ENCODE assay signal across 8 mouse cellular contexts in genomic region chr5:45669598-45670279, GRCm38 (mm10). TPM values are rescaled to one million over a fixed set of nuclear protein-coding genes. Genes with fewer than 3 reads are reported as not detected.
DNase-seq lines count a peak whose midpoint lies in the region; ATAC-seq and TF ChIP-seq lines count a peak whose summit lies in the region.

Gene Ncapg (plus strand): TSS chr5:45669919.

- H3K9ac ChIP-seq in hindbrain, postnatal 0 days (replicated peaks; ENCODE audit: low read length), result peak within 1 kb of the TSS; percentile 64

- H3K4me1 ChIP-seq in hindbrain, postnatal 0 days (ENCODE audit: insufficient read depth, low read length), result peaks cover 4% of the 10 kb centered on the region; the same call in 1 of the 2 replicates

- peak within 1 kb of the TSS; percentile 98 for H3K4me2 ChIP-seq in hindbrain, postnatal 0 days (ENCODE audit: low read depth, low read length)

- TF ChIP-seq CTCF in gastrocnemius, adult 2 months (IDR thresholded peaks at IDR 0.05), result no peak
- TF ChIP-seq CTCF in hindbrain, postnatal 0 days (IDR thresholded peaks at IDR 0.05; ENCODE audit: low read depth), result no peak; the same call in 1 of the 2 replicates
- TF ChIP-seq CTCF in left cerebral cortex, adult 2 months (IDR thresholded peaks at IDR 0.05), result no peak

- H3K36me3 ChIP-seq in hindbrain, postnatal 0 days (ENCODE audit: insufficient read depth, low read length), result no peaks in the 10 kb centered on the region

- peak within 1 kb of the TSS; percentile 84 for H3K27ac ChIP-seq in gastrocnemius, adult 2 months
- H3K27ac ChIP-seq in hindbrain, postnatal 0 days, result peak within 1 kb of the TSS; percentile 71; the same call in 1 of the 2 replicates
- peak within 1 kb of the TSS; percentile 66 for H3K27ac ChIP-seq in left cerebral cortex, adult 2 months

- ATAC-seq in common myeloid progenitor, adult 5-6 weeks (replicated peaks; ENCODE audit: low read depth, poor library complexity, severe bottlenecking), result peak; percentile 96
- ATAC-seq in hindbrain, postnatal 0 days, result peak; percentile 100
- ATAC-seq in megakaryocyte, adult 5-6 weeks (ENCODE audit: poor library complexity, severe bottlenecking), result peak; percentile 96

- no peaks in the 10 kb centered on the region for H3K9me3 ChIP-seq in hindbrain, postnatal 0 days (ENCODE audit: low read length)

- intact Hi-C loops in gastrocnemius, adult 2 months (cut with DNase I), result loop anchor here (2.0 to 10.0 kb wide), 4 partner anchors 135 to 195 kb away; partner anchors contain the start of genes Lcorl and Med28
- intact Hi-C loops in left cerebral cortex, adult 2 months (cut with DNase I), result loop anchor here (1.0 to 2.0 kb wide), 4 partner anchors 31 to 677 kb away; partner anchors contain the start of gene Fam184b

- under 1% methylated on average over 66 of the region's 66 CpGs for whole genome bisulfite sequencing in hindbrain, postnatal 0 days

- H3K4me3 ChIP-seq in gastrocnemius, adult 2 months, result peak within 1 kb of the TSS; percentile 78
- peak within 1 kb of the TSS; percentile 69 for H3K4me3 ChIP-seq in hindbrain, postnatal 0 days (ENCODE audit: low read length)
- peak within 1 kb of the TSS; percentile 66 for H3K4me3 ChIP-seq in left cerebral cortex, adult 2 months

- peak; percentile 99 for DNase-seq in ZHBTc4 (ENCODE audit: low read depth, low spot score)
- peak; percentile 99 for DNase-seq in gastrocnemius, adult 2 months
- DNase-seq in hindbrain, postnatal 0 days (ENCODE audit: low spot score), result peak; percentile 98
- DNase-seq in left cerebral cortex, adult 2 months (ENCODE audit: extremely low spot score in 1 of 2, low spot score in 2 of 2), result peak; percentile 99 to 100
- peak; percentile 97 to 100 for DNase-seq in right cerebral cortex, adult 2 months (ENCODE audit: low spot score in 2 of 2)
- DNase-seq in urinary bladder, postnatal 14 days (ENCODE audit: low spot score), result peak; percentile 100

- H3K27me3 ChIP-seq in hindbrain, postnatal 0 days (ENCODE audit: insufficient read depth, low read length), result no peaks in the 10 kb centered on the region

RNA-seq across cellular contexts. Expression of gene Ncapg, which starts in this region (rescaled TPM):
- total RNA-seq in common myeloid progenitor, adult 5-6 weeks (2017), result 81.2 and 95.3 TPM in 2 replicates
- total RNA-seq in gastrocnemius, adult 2 months (2021), result not detected
- 4.3 and 6.5 TPM in 2 replicates for total RNA-seq in hindbrain, postnatal 0 days (2014; rRNA removed)
- polyA plus RNA-seq in hindbrain, postnatal 0 days (2015; fragmentation: Nextera tagmentation; extraction: Ambion mirVana), result 6.4 and 7.8 TPM in 2 replicates
- under 1 TPM; 0.20 to 0.56 TPM for total RNA-seq in left cerebral cortex, adult 2 months (2021)
- total RNA-seq in megakaryocyte, adult 5-6 weeks (2015), result 93.3 and 99.1 TPM in 2 replicates
- total RNA-seq in megakaryocyte, adult 5-6 weeks (2017), result 82.2 and 82.5 TPM in 2 replicates

Comparison
In these comparisons a context has a peak if more than half of its experiments do, and no peak if none do; other contexts are left out.
1. Peak in every context shown above with its lines: DNase-seq, ATAC-seq, H3K4me3 ChIP-seq and H3K27ac ChIP-seq.
2. RNA of gene Ncapg (total RNA-seq): 82.2 to 99.1 TPM in megakaryocyte, adult 5-6 weeks and 81.2 to 95.3 TPM in common myeloid progenitor, adult 5-6 weeks; 4.3 to 6.5 TPM in hindbrain, postnatal 0 days, 0.20 to 0.56 TPM in left cerebral cortex, adult 2 months and not detected in gastrocnemius, adult 2 months; every median in the first group is over 10 times any median in the second.
3. Peak in DNase-seq, H3K4me3 ChIP-seq and H3K27ac ChIP-seq in gastrocnemius, adult 2 months; RNA of the gene not detected or under 1 TPM.
4. Peak in DNase-seq, H3K4me3 ChIP-seq and H3K27ac ChIP-seq in left cerebral cortex, adult 2 months; RNA of the gene not detected or under 1 TPM.